Mouse (Mus musculus): ENCODE measurements around the gene Galnt9.

GRCm38 (mm10) chr5:110498071-110498470, 46.1 kb upstream of the Galnt9 start:
- TF ChIP-seq POLR2A (IDR thresholded peaks at IDR 0.05; ENCODE audit: borderline replicate concordance, low read depth, low read length) (no peak), CTCF (IDR thresholded peaks at IDR 0.05; ENCODE audit: low read depth, low read length) (no peak)
